Mouse (Mus musculus): ENCODE measurements at regions not wholly inside any gene's neighbourhood (a gene's known extent, or its start where the extent isn't known, plus 50 kb on each side); places are given as distances from the start of the nearest gene placed in this dataset.

GRCm38 (mm10) chr1:63934570-63935280, 165.7 kb upstream of the 4933402D24Rik start:
- Histone ChIP-seq H3K4me3 (replicated peaks; ENCODE audit: control insufficient read depth, low read depth, low read length) (no peak overlapping the region), H3K4me1 (ENCODE audit: control insufficient read depth, insufficient read depth, low read length) (no peaks in the 10 kb centered on the region), H3K27ac (ENCODE audit: control insufficient read depth, insufficient read depth, low read depth, low read length, poor library complexity) (no peak overlapping the region)
- WGBS = 85% methylated on average over 8 of the region's 8 CpGs
- TF ChIP-seq POLR2A (IDR thresholded peaks at IDR 0.05; ENCODE audit: borderline replicate concordance, control insufficient read depth, low read depth, low read length) (no peak), CTCF (IDR thresholded peaks at IDR 0.05; ENCODE audit: control insufficient read depth, insufficient read depth, low read length) (no peak)

GRCm38 (mm10) chr1:63932484-63932883, 163.4 kb upstream of the 4933402D24Rik start:
- H3K27ac ChIP-seq (ENCODE audit: control insufficient read depth, insufficient read depth, low read depth, low read length, poor library complexity) = no peak overlapping the region
- WGBS = 73% methylated on average over 9 of the region's 9 CpGs
- H3K4me3 ChIP-seq (replicated peaks; ENCODE audit: control insufficient read depth, low read depth, low read length) = no peak overlapping the region
- TF ChIP-seq CTCF (IDR thresholded peaks at IDR 0.05; ENCODE audit: control insufficient read depth, insufficient read depth, low read length) = no peak
- no peak for TF ChIP-seq POLR2A (IDR thresholded peaks at IDR 0.05; ENCODE audit: borderline replicate concordance, control insufficient read depth, low read depth, low read length)
- H3K4me1 ChIP-seq (ENCODE audit: control insufficient read depth, insufficient read depth, low read length) = no peaks in the 10 kb centered on the region

- Histone ChIP-seq H3K4me3 (replicated peaks; ENCODE audit: control insufficient read depth, low read depth, low read length) (no peak overlapping the region), H3K27ac (ENCODE audit: control insufficient read depth, insufficient read depth, low read depth, low read length, poor library complexity) (no peak overlapping the region), H3K4me1 (ENCODE audit: control insufficient read depth, insufficient read depth, low read length) (no peaks in the 10 kb centered on the region)
- TF ChIP-seq CTCF (IDR thresholded peaks at IDR 0.05; ENCODE audit: control insufficient read depth, insufficient read depth, low read length) (no peak), POLR2A (IDR thresholded peaks at IDR 0.05; ENCODE audit: borderline replicate concordance, control insufficient read depth, low read depth, low read length) (no peak)
- 69% methylated on average over 4 of the region's 4 CpGs for WGBS
Measured at GRCm38 (mm10) chr1:63929362-63930125, 160.5 kb upstream of the 4933402D24Rik start.

- no peak for TF ChIP-seq POLR2A (IDR thresholded peaks at IDR 0.05; ENCODE audit: borderline replicate concordance, control insufficient read depth, low read depth, low read length)
- TF ChIP-seq CTCF (IDR thresholded peaks at IDR 0.05; ENCODE audit: control insufficient read depth, insufficient read depth, low read length) = no peak
- 81% methylated on average over 5 of the region's 5 CpGs for WGBS
Measured at GRCm38 (mm10) chr1:63928850-63929249, 159.8 kb upstream of the 4933402D24Rik start.

GRCm38 (mm10) chr1:63928361-63928760, 159.3 kb upstream of the 4933402D24Rik start:
- H3K4me3 ChIP-seq (replicated peaks; ENCODE audit: control insufficient read depth, low read depth, low read length) = no peak overlapping the region
- WGBS = 76% methylated on average over 3 of the region's 3 CpGs
- no peak for TF ChIP-seq POLR2A (IDR thresholded peaks at IDR 0.05; ENCODE audit: borderline replicate concordance, control insufficient read depth, low read depth, low read length)
- TF ChIP-seq CTCF (IDR thresholded peaks at IDR 0.05; ENCODE audit: control insufficient read depth, insufficient read depth, low read length) = no peak
- H3K4me1 ChIP-seq (ENCODE audit: control insufficient read depth, insufficient read depth, low read length) = no peaks in the 10 kb centered on the region
- H3K27ac ChIP-seq (ENCODE audit: control insufficient read depth, insufficient read depth, low read depth, low read length, poor library complexity) = no peak overlapping the region

More at GRCm38 (mm10) chr1:63928850-63929249, 159.8 kb upstream of the 4933402D24Rik start:
- Histone ChIP-seq H3K4me3 (replicated peaks; ENCODE audit: control insufficient read depth, low read depth, low read length) (no peak overlapping the region), H3K4me1 (ENCODE audit: control insufficient read depth, insufficient read depth, low read length) (no peaks in the 10 kb centered on the region), H3K27ac (ENCODE audit: control insufficient read depth, insufficient read depth, low read depth, low read length, poor library complexity) (no peak overlapping the region)

- WGBS = 72% methylated on average over 8 of the region's 8 CpGs
- Histone ChIP-seq H3K4me1 (ENCODE audit: control insufficient read depth, insufficient read depth, low read length) (no peaks in the 10 kb centered on the region), H3K27ac (ENCODE audit: control insufficient read depth, insufficient read depth, low read depth, low read length, poor library complexity) (no peak overlapping the region), H3K4me3 (replicated peaks; ENCODE audit: control insufficient read depth, low read depth, low read length) (no peak overlapping the region)
- no peak for TF ChIP-seq POLR2A (IDR thresholded peaks at IDR 0.05; ENCODE audit: borderline replicate concordance, control insufficient read depth, low read depth, low read length)
- no peak for TF ChIP-seq CTCF (IDR thresholded peaks at IDR 0.05; ENCODE audit: control insufficient read depth, insufficient read depth, low read length)
Measured at GRCm38 (mm10) chr1:63920181-63920933, 151.3 kb upstream of the 4933402D24Rik start.

- H3K4me1 ChIP-seq (ENCODE audit: control insufficient read depth, insufficient read depth, low read length) = no peaks in the 10 kb centered on the region
- no peak overlapping the region for H3K4me3 ChIP-seq (replicated peaks; ENCODE audit: control insufficient read depth, low read depth, low read length)
- TF ChIP-seq CTCF (IDR thresholded peaks at IDR 0.05; ENCODE audit: control insufficient read depth, insufficient read depth, low read length) (no peak), POLR2A (IDR thresholded peaks at IDR 0.05; ENCODE audit: borderline replicate concordance, control insufficient read depth, low read depth, low read length) (no peak)
- 74% methylated on average over 7 of the region's 7 CpGs for WGBS
- no peak overlapping the region for H3K27ac ChIP-seq (ENCODE audit: control insufficient read depth, insufficient read depth, low read depth, low read length, poor library complexity)
Measured at GRCm38 (mm10) chr1:63918200-63918599, 149.1 kb upstream of the 4933402D24Rik start.

Measured in bone marrow, adult 2 months (tissue).